Mouse (Mus musculus): Measurements from ENCODE around the gene Ttc8. TPM values are rescaled to one million over a fixed set of nuclear protein-coding genes. Genes with fewer than 3 reads are reported as not detected.

Ttc8 gene
- total RNA-seq, 1 experiment: 8.7 TPM

GRCm38 (mm10) chr12:98961008-98961407 lies 40.6 kb downstream of the Ttc8 start:
- H3K9me3 ChIP-seq (ENCODE audit: control insufficient read depth, insufficient read depth, low read depth, low read length): no peaks in the 10 kb centered on the region
- TF ChIP-seq ZC3H11A (IDR thresholded peaks at IDR 0.05; ENCODE audit: borderline replicate concordance, low read depth, low read length) (no peak), HCFC1 (IDR thresholded peaks at IDR 0.05; ENCODE audit: borderline replicate concordance, insufficient read depth, low read length) (no peak), CHD2 (IDR thresholded peaks at IDR 0.05; ENCODE audit: low read depth, low read length) (no peak), MAFK (IDR thresholded peaks at IDR 0.05; ENCODE audit: insufficient read depth, low read depth, low read length) (no peak), ZNF384 (IDR thresholded peaks at IDR 0.05; ENCODE audit: low read depth, low read length) (no peak)
- in situ Hi-C loops (cut with MboI; ENCODE audit: low sequenced_read_pairs in 2 of 2, unreplicated experiment in 2 of 2): no loop called here
- H3K4me3 ChIP-seq (ENCODE audit: insufficient read depth in 1 of 2, low read depth in 1 of 2, low read length in 2 of 2, poor library complexity in 1 of 2, severe bottlenecking in 1 of 2): no peak overlapping the region
- H3K27ac ChIP-seq (ENCODE audit: insufficient read depth, low read depth, low read length, poor library complexity, severe bottlenecking): no peak overlapping the region
- no peak for DNase-seq (ENCODE audit: low read depth, low spot score)
- H3K36me3 ChIP-seq (ENCODE audit: control insufficient read depth, insufficient read depth, low read length, poor library complexity, severe bottlenecking): no peaks in the 10 kb centered on the region
- no peaks in the 10 kb centered on the region for H3K4me1 ChIP-seq (ENCODE audit: control insufficient read depth in 2 of 2, insufficient read depth in 2 of 2, low read length in 2 of 2, poor library complexity in 1 of 2)
- H3K9ac ChIP-seq (ENCODE audit: insufficient read depth, low read depth, low read length, poor library complexity, severe bottlenecking): no peak overlapping the region

- no peak for DNase-seq (ENCODE audit: low read depth, low spot score)
- TF ChIP-seq ZC3H11A (IDR thresholded peaks at IDR 0.05; ENCODE audit: borderline replicate concordance, low read depth, low read length) (no peak), MAFK (IDR thresholded peaks at IDR 0.05; ENCODE audit: insufficient read depth, low read depth, low read length) (no peak), HCFC1 (IDR thresholded peaks at IDR 0.05; ENCODE audit: borderline replicate concordance, insufficient read depth, low read length) (no peak), ZNF384 (IDR thresholded peaks at IDR 0.05; ENCODE audit: low read depth, low read length) (no peak), CHD2 (IDR thresholded peaks at IDR 0.05; ENCODE audit: low read depth, low read length) (no peak)
- H3K4me3 ChIP-seq (ENCODE audit: insufficient read depth in 1 of 2, low read depth in 1 of 2, low read length in 2 of 2, poor library complexity in 1 of 2, severe bottlenecking in 1 of 2): no peak overlapping the region
- no peak overlapping the region for H3K9ac ChIP-seq (ENCODE audit: insufficient read depth, low read depth, low read length, poor library complexity, severe bottlenecking)
- no peak overlapping the region for H3K27ac ChIP-seq (ENCODE audit: insufficient read depth, low read depth, low read length, poor library complexity, severe bottlenecking)
- H3K9me3 ChIP-seq (ENCODE audit: control insufficient read depth, insufficient read depth, low read depth, low read length): no peaks in the 10 kb centered on the region
- no peaks in the 10 kb centered on the region for H3K36me3 ChIP-seq (ENCODE audit: control insufficient read depth, insufficient read depth, low read length, poor library complexity, severe bottlenecking)
- no peaks in the 10 kb centered on the region for H3K4me1 ChIP-seq (ENCODE audit: control insufficient read depth in 2 of 2, insufficient read depth in 2 of 2, low read length in 2 of 2, poor library complexity in 1 of 2)
- in situ Hi-C loops (cut with MboI; ENCODE audit: low sequenced_read_pairs in 2 of 2, unreplicated experiment in 2 of 2): no loop called here
These were observed 41.0 kb downstream of the Ttc8 start for GRCm38 (mm10) chr12:98961415-98961814.

- no peaks in the 10 kb centered on the region for H3K36me3 ChIP-seq (ENCODE audit: control insufficient read depth, insufficient read depth, low read length, poor library complexity, severe bottlenecking)
- in situ Hi-C loops (cut with MboI; ENCODE audit: low sequenced_read_pairs in 2 of 2, unreplicated experiment in 2 of 2): no loop called here
- DNase-seq (ENCODE audit: low read depth, low spot score): no peak
These were observed 45.2 kb downstream of the Ttc8 start for GRCm38 (mm10) chr12:98965441-98966135.

GRCm38 (mm10) chr12:98972291-98972690 lies 51.9 kb downstream of the Ttc8 start:
- no peaks in the 10 kb centered on the region for H3K36me3 ChIP-seq (ENCODE audit: control insufficient read depth, insufficient read depth, low read length, poor library complexity, severe bottlenecking)
- H3K9ac ChIP-seq (ENCODE audit: insufficient read depth, low read depth, low read length, poor library complexity, severe bottlenecking): no peak overlapping the region
- in situ Hi-C loops (cut with MboI; ENCODE audit: low sequenced_read_pairs in 2 of 2, unreplicated experiment in 2 of 2): no loop called here
- peaks cover 0 to 2% of the 10 kb centered on the region in 2 experiments; a peak in 1 of 4 replicates for H3K4me1 ChIP-seq (ENCODE audit: control insufficient read depth in 2 of 2, insufficient read depth in 2 of 2, low read length in 2 of 2, poor library complexity in 1 of 2)
- DNase-seq (ENCODE audit: low read depth, low spot score): no peak
- no peaks in the 10 kb centered on the region for H3K9me3 ChIP-seq (ENCODE audit: control insufficient read depth, insufficient read depth, low read depth, low read length)
- no peak overlapping the region for H3K4me3 ChIP-seq (ENCODE audit: insufficient read depth in 1 of 2, low read depth in 1 of 2, low read length in 2 of 2, poor library complexity in 1 of 2, severe bottlenecking in 1 of 2)
- no peak overlapping the region for H3K27ac ChIP-seq (ENCODE audit: insufficient read depth, low read depth, low read length, poor library complexity, severe bottlenecking)
- no peak for TF ChIP-seq CHD2 (IDR thresholded peaks at IDR 0.05; ENCODE audit: low read depth, low read length)
- TF ChIP-seq ZNF384 (IDR thresholded peaks at IDR 0.05; ENCODE audit: low read depth, low read length): no peak

More at GRCm38 (mm10) chr12:98965441-98966135, 45.2 kb downstream of the Ttc8 start:
- no peak overlapping the region for H3K9ac ChIP-seq (ENCODE audit: insufficient read depth, low read depth, low read length, poor library complexity, severe bottlenecking)
- H3K27ac ChIP-seq (ENCODE audit: insufficient read depth, low read depth, low read length, poor library complexity, severe bottlenecking): no peak overlapping the region
- TF ChIP-seq ZC3H11A (IDR thresholded peaks at IDR 0.05; ENCODE audit: borderline replicate concordance, low read depth, low read length) (no peak), HCFC1 (IDR thresholded peaks at IDR 0.05; ENCODE audit: borderline replicate concordance, insufficient read depth, low read length) (no peak), MAFK (IDR thresholded peaks at IDR 0.05; ENCODE audit: insufficient read depth, low read depth, low read length) (no peak), ZNF384 (IDR thresholded peaks at IDR 0.05; ENCODE audit: low read depth, low read length) (no peak), CHD2 (IDR thresholded peaks at IDR 0.05; ENCODE audit: low read depth, low read length) (no peak)
- H3K4me3 ChIP-seq (ENCODE audit: insufficient read depth in 1 of 2, low read depth in 1 of 2, low read length in 2 of 2, poor library complexity in 1 of 2, severe bottlenecking in 1 of 2): no peak overlapping the region
- H3K4me1 ChIP-seq (ENCODE audit: control insufficient read depth in 2 of 2, insufficient read depth in 2 of 2, low read length in 2 of 2, poor library complexity in 1 of 2): no peaks in the 10 kb centered on the region
- H3K9me3 ChIP-seq (ENCODE audit: control insufficient read depth, insufficient read depth, low read depth, low read length): no peaks in the 10 kb centered on the region
